27 mouse cellular contexts compared by ENCODE assay signal in genomic region chr1:77336937-77337336, GRCm38 (mm10).
DNase-seq lines count a peak whose midpoint lies in the region; ATAC-seq and TF ChIP-seq lines count a peak whose summit lies in the region.
"Had no signal": no experiment of that assay in that cellular context is flagged by ENCODE, and none has a peak within 500 bp of the region (broad histone marks: within the 10 kb centered on the region; RNA-seq: fewer than 3 reads in every experiment).

No protein-coding gene starts in this region.

- TF ChIP-seq POLR2A in kidney, adult 2 months (IDR thresholded peaks at IDR 0.05; ENCODE audit: low read depth, low read length) = no peak

- H3K9ac ChIP-seq in kidney, embryonic 14.5 days (ENCODE audit: low read depth, low read length) = no peak overlapping the region
- no peak overlapping the region for H3K9ac ChIP-seq in kidney, postnatal 0 days (ENCODE audit: low read depth, low read length)
- no peak overlapping the region for H3K9ac ChIP-seq in forebrain, embryonic 16.5 days (replicated peaks; ENCODE audit: low read depth, low read length)
- H3K9ac ChIP-seq: embryonic facial prominence, embryonic 13.5 days; forebrain, embryonic 13.5 days; forebrain, postnatal 0 days; hindbrain, embryonic 12.5 days; hindbrain, embryonic 15.5 days had no signal

- H3K4me3 ChIP-seq in kidney, embryonic 14.5 days (ENCODE audit: low read length) = no peak overlapping the region
- no peak overlapping the region for H3K4me3 ChIP-seq in kidney, adult 2 months (ENCODE audit: insufficient read depth, low read depth, low read length)
- H3K4me3 ChIP-seq in kidney, postnatal 0 days (replicated peaks; ENCODE audit: low read depth, low read length) = no peak overlapping the region
- H3K4me3 ChIP-seq in forebrain, embryonic 16.5 days (replicated peaks; ENCODE audit: low read length) = no peak overlapping the region
- H3K4me3 ChIP-seq: embryonic facial prominence, embryonic 13.5 days; forebrain, embryonic 10.5 days; forebrain, embryonic 13.5 days; gastrocnemius, adult 2 months; hindbrain, embryonic 12.5 days; hindbrain, embryonic 15.5 days had no signal

- H3K27me3 ChIP-seq in kidney, embryonic 14.5 days (ENCODE audit: control insufficient read depth, insufficient read depth, low read length) = no peaks in the 10 kb centered on the region
- no peaks in the 10 kb centered on the region for H3K27me3 ChIP-seq in kidney, adult 2 months (replicated peaks; ENCODE audit: control insufficient read depth, insufficient read depth, low read length)
- H3K27me3 ChIP-seq in kidney, postnatal 0 days (ENCODE audit: insufficient read depth, low read length) = no peaks in the 10 kb centered on the region
- H3K27me3 ChIP-seq in forebrain, embryonic 16.5 days (replicated peaks; ENCODE audit: control insufficient read depth, insufficient read depth, low read length) = no peaks in the 10 kb centered on the region
- H3K27me3 ChIP-seq: CH12.LX; embryonic facial prominence, embryonic 13.5 days; forebrain, embryonic 13.5 days; hindbrain, embryonic 12.5 days; hindbrain, embryonic 15.5 days; Patski had no signal

- 23% methylated on average over 7 of the region's 7 CpGs for WGBS in kidney, embryonic 14.5 days
- WGBS in kidney, adult 2 months = 40% methylated on average over 7 of the region's 7 CpGs
- WGBS in kidney, postnatal 0 days = 15% methylated on average over 7 of the region's 7 CpGs
- 90% methylated on average over 7 of the region's 7 CpGs for WGBS in forebrain, embryonic 16.5 days

- no peaks in the 10 kb centered on the region for H3K36me3 ChIP-seq in kidney, embryonic 14.5 days (ENCODE audit: control insufficient read depth, insufficient read depth, low read length)
- H3K36me3 ChIP-seq in kidney, adult 2 months (ENCODE audit: control insufficient read depth, insufficient read depth, low read length) = no peaks in the 10 kb centered on the region
- no peaks in the 10 kb centered on the region for H3K36me3 ChIP-seq in kidney, postnatal 0 days (ENCODE audit: insufficient read depth, low read length)
- H3K36me3 ChIP-seq in forebrain, embryonic 16.5 days (ENCODE audit: control insufficient read depth, insufficient read depth) = no peaks in the 10 kb centered on the region
- H3K36me3 ChIP-seq: embryonic facial prominence, embryonic 13.5 days; forebrain, embryonic 10.5 days; G1E; hindbrain, embryonic 12.5 days; hindbrain, embryonic 15.5 days had no signal

- peaks cover 13% of the 10 kb centered on the region for H3K4me1 ChIP-seq in kidney, embryonic 14.5 days (ENCODE audit: control insufficient read depth, insufficient read depth, low read length)
- no peaks in the 10 kb centered on the region for H3K4me1 ChIP-seq in kidney, adult 2 months (ENCODE audit: control insufficient read depth, insufficient read depth, low read length)
- H3K4me1 ChIP-seq in kidney, postnatal 0 days (replicated peaks; ENCODE audit: insufficient read depth, low read length) = no peaks in the 10 kb centered on the region
- H3K4me1 ChIP-seq in forebrain, embryonic 16.5 days (replicated peaks; ENCODE audit: control insufficient read depth, insufficient read depth, low read length) = peaks cover 4% of the 10 kb centered on the region; the same call in 1 of the 2 replicates
- H3K4me1 ChIP-seq: hindbrain, embryonic 12.5 days; hindbrain, embryonic 15.5 days had no signal

- no peak for TF ChIP-seq CTCF in kidney, adult 2 months (conservative IDR thresholded peaks at IDR 0.05; ENCODE audit: insufficient read depth, insufficient read length, low read depth, low read length)
- no peak for TF ChIP-seq CTCF in kidney, postnatal 0 days (IDR thresholded peaks at IDR 0.05; ENCODE audit: low read depth)

- ATAC-seq in kidney, embryonic 14.5 days (ENCODE audit: low FRiP score, low TSS enrichment) = peak; percentile 77; the same call in 1 of the 2 replicates
- peak; percentile 46; the same call in 1 of the 2 replicates for ATAC-seq in kidney, postnatal 0 days (replicated peaks; ENCODE audit: low FRiP score, low read depth)
- no peak for ATAC-seq in forebrain, embryonic 16.5 days
- ATAC-seq: forebrain, embryonic 13.5 days; forebrain, postnatal 0 days; Patski had no signal

- H3K27ac ChIP-seq in kidney, embryonic 14.5 days (ENCODE audit: low read depth, low read length) = no peak overlapping the region; the same call in 1 of the 2 replicates
- H3K27ac ChIP-seq in kidney, adult 2 months (ENCODE audit: insufficient read depth, low read depth, low read length) = no peak overlapping the region
- H3K27ac ChIP-seq in kidney, postnatal 0 days = 0 out of 2 replicates have a peak overlapping the region, but pooled peaks have one; percentile 14
- H3K27ac ChIP-seq in forebrain, embryonic 16.5 days (ENCODE audit: low read length) = no peak overlapping the region
- H3K27ac ChIP-seq: embryonic facial prominence, embryonic 13.5 days; forebrain, embryonic 10.5 days; forebrain, embryonic 13.5 days; gastrocnemius, adult 2 months; hindbrain, embryonic 12.5 days; hindbrain, embryonic 15.5 days had no signal

- no peaks in the 10 kb centered on the region for H3K9me3 ChIP-seq in kidney, embryonic 14.5 days (ENCODE audit: control insufficient read depth, low read length)
- no peaks in the 10 kb centered on the region for H3K9me3 ChIP-seq in kidney, postnatal 0 days (replicated peaks; ENCODE audit: low read length)
- H3K9me3 ChIP-seq in forebrain, embryonic 16.5 days (ENCODE audit: control insufficient read depth, low read length) = no peaks in the 10 kb centered on the region
- H3K9me3 ChIP-seq: embryonic facial prominence, embryonic 13.5 days; forebrain, embryonic 10.5 days; forebrain, embryonic 13.5 days; hindbrain, embryonic 12.5 days; hindbrain, embryonic 15.5 days had no signal

- H3K4me2 ChIP-seq in kidney, embryonic 14.5 days (replicated peaks; ENCODE audit: low read depth, low read length) = no peak overlapping the region
- H3K4me2 ChIP-seq in kidney, postnatal 0 days (ENCODE audit: low read length) = peak overlapping the region; percentile 4; the same call in 1 of the 2 replicates
- no peak overlapping the region for H3K4me2 ChIP-seq in forebrain, embryonic 16.5 days (ENCODE audit: low read length)
- H3K4me2 ChIP-seq: embryonic facial prominence, embryonic 13.5 days; forebrain, embryonic 13.5 days; heart, embryonic 11.5 days; hindbrain, embryonic 12.5 days; hindbrain, embryonic 15.5 days had no signal

- DNase-seq in kidney, adult 2 months = no peak
- peak; percentile 95 for DNase-seq in kidney, postnatal 0 days (ENCODE audit: low spot score)
- no peak for DNase-seq in kidney, adult 11 months
- DNase-seq in kidney, postnatal 4 days = peak; percentile 30 to 51
- DNase-seq in kidney, adult 18-20 months = no peak
- peak; percentile 38 for DNase-seq in yolk sac, embryonic 10.5 days (ENCODE audit: low spot score)
- DNase-seq: adrenal gland, postnatal 10 days; adrenal gland, postnatal 36 days; B cell, adult 2 months; cerebellum, adult 18-20 months; cerebellum, adult 9-10 months; cerebellum, postnatal 14 days; forebrain, postnatal 0 days; gastrocnemius, adult 2 months; gastrocnemius, postnatal 14 days; heart, adult 11 months had no signal

Comparison
In these comparisons a context has a peak if more than half of its experiments do, and no peak if none do; other contexts are left out.
1. DNase-seq: peak in kidney, postnatal 0 days (single experiment), kidney, postnatal 4 days (2 of 2) and yolk sac, embryonic 10.5 days (single experiment); none in kidney, adult 2 months (single experiment), kidney, adult 11 months (single experiment) and kidney, adult 18-20 months (single experiment).